Mouse (Mus musculus): ENCODE measurements around the gene Ifnk.

GRCm38 (mm10) chr4:35135806-35136205 is 16.1 kb upstream of the Ifnk start:
- no peak for TF ChIP-seq GATA1 (IDR thresholded peaks at IDR 0.05; ENCODE audit: borderline replicate concordance, low read length)
- TF ChIP-seq FLI1 (IDR thresholded peaks at IDR 0.05; ENCODE audit: low read length): no peak
